Mouse (Mus musculus) forebrain, embryonic 11.5 days (tissue): ENCODE measurements around the gene Spint3. TPM values are rescaled to one million over a fixed set of nuclear protein-coding genes. Genes with fewer than 3 reads are reported as not detected.

Experiments used
- ATAC-seq: fragments of 200-750 bp; cut with Nextera tagmentation; replicated peaks from 2 replicates; pipeline ENCODE4 v1.8.0; 2017; ENCODE audit warnings: moderate TSS enrichment; ENCODE audit not compliant: low FRiP score
- DNase-seq: peaks from one replicate; pipeline ENCODE4 v3.0.0-alpha.2; 2017; ENCODE audit warnings: low spot score
- H3K27ac ChIP-seq: fragments of 300-500 bp; sonication (generic); 2 replicates; pipeline ENCODE4 v1.5.1; 2014; ENCODE audit warnings: low read depth, low read length
- H3K27me3 ChIP-seq: fragments of 300-500 bp; sonication (generic); 2 replicates; pipeline ENCODE4 v1.6.1; 2014; ENCODE audit warnings: mild to moderate bottlenecking, low read length, mixed read lengths; ENCODE audit not compliant: control insufficient read depth, insufficient read depth
- H3K36me3 ChIP-seq: fragments of 300-500 bp; sonication (generic); 2 replicates; pipeline ENCODE4 v1.6.1; 2014; ENCODE audit warnings: mild to moderate bottlenecking, low read length, moderate library complexity, mixed read lengths; ENCODE audit not compliant: control insufficient read depth, insufficient read depth
- H3K4me1 ChIP-seq: fragments of 300-500 bp; sonication (generic); replicated peaks from 2 replicates; pipeline ENCODE4 v1.6.1; 2014; ENCODE audit warnings: low read length, mixed read lengths; ENCODE audit not compliant: control insufficient read depth, insufficient read depth
- H3K4me2 ChIP-seq: fragments of 300-500 bp; sonication (generic); 2 replicates; pipeline ENCODE4 v1.6.1; 2014; ENCODE audit warnings: low read depth, mild to moderate bottlenecking, low read length, moderate library complexity, mixed read lengths; ENCODE audit not compliant: severe bottlenecking
- H3K4me3 ChIP-seq: fragments of 300-500 bp; sonication (generic); 2 replicates; pipeline ENCODE4 v1.5.1; 2014; ENCODE audit warnings: low read depth, low read length
- H3K9ac ChIP-seq: fragments of 300-500 bp; sonication (generic); 2 replicates; pipeline ENCODE4 v1.6.1; 2014; ENCODE audit warnings: low read length
- H3K9me3 ChIP-seq: fragments of 300-500 bp; sonication (generic); 2 replicates; pipeline ENCODE4 v1.6.1; 2016; ENCODE audit warnings: low read length, mixed read lengths; ENCODE audit not compliant: control insufficient read depth
- WGBS: fragments of 180-500 bp; shearing (Covaris S2); extraction: QIAGEN DNeasy Blood & Tissue Kit; methylation state at CpG from one replicate; pipeline ENCODE4 v1.1.7; 2014; 5-methylcytosine and 5-hydroxymethylcytosine counted together
- polyA plus RNA-seq: library from polyadenylated mRNA; unstranded; fragments of >200 nt; fragmentation: Nextera tagmentation; extraction: Ambion mirVana; gene quantifications from 2 replicates; pipeline ENCODE4 v1.2.1, GENCODE M21; 2014

Gene Spint3
- polyA plus RNA-seq, 1 experiment from 2014 or later = not detected

GRCm38 (mm10) chr2:164522280-164522679 is 51.0 kb downstream of the Spint3 start:
- no peak for ATAC-seq
- H3K9me3 ChIP-seq = no peaks in the 10 kb centered on the region
- no peaks in the 10 kb centered on the region for H3K4me1 ChIP-seq
- no peak overlapping the region for H3K4me3 ChIP-seq
- no peaks in the 10 kb centered on the region for H3K36me3 ChIP-seq
- H3K4me2 ChIP-seq = no peak overlapping the region
- 28% methylated on average over 8 of the region's 8 CpGs for WGBS
- DNase-seq = no peak
- no peak overlapping the region for H3K27ac ChIP-seq
- no peak overlapping the region for H3K9ac ChIP-seq
- no peaks in the 10 kb centered on the region for H3K27me3 ChIP-seq

GRCm38 (mm10) chr2:164521841-164522240 is 51.4 kb downstream of the Spint3 start:
- no peak overlapping the region for H3K27ac ChIP-seq
- ATAC-seq = no peak
- H3K27me3 ChIP-seq = no peaks in the 10 kb centered on the region
- no peak overlapping the region for H3K4me3 ChIP-seq
- H3K36me3 ChIP-seq = no peaks in the 10 kb centered on the region
- no peaks in the 10 kb centered on the region for H3K4me1 ChIP-seq
- DNase-seq = no peak
- H3K4me2 ChIP-seq = no peak overlapping the region
- no peak overlapping the region for H3K9ac ChIP-seq
- no peaks in the 10 kb centered on the region for H3K9me3 ChIP-seq
- WGBS = 23% methylated on average over 11 of the region's 11 CpGs

GRCm38 (mm10) chr2:164520782-164521181 is 52.5 kb downstream of the Spint3 start:
- no peaks in the 10 kb centered on the region for H3K36me3 ChIP-seq
- no peak overlapping the region for H3K27ac ChIP-seq
- DNase-seq (peak; percentile 59), ATAC-seq (no peak)
- H3K4me1 ChIP-seq = no peaks in the 10 kb centered on the region
- 12% methylated on average over 3 of the region's 3 CpGs for WGBS
- H3K4me2 ChIP-seq = no peak overlapping the region
- H3K9me3 ChIP-seq = no peaks in the 10 kb centered on the region
- H3K27me3 ChIP-seq = no peaks in the 10 kb centered on the region
- no peak overlapping the region for H3K4me3 ChIP-seq
- no peak overlapping the region; the same call in 1 of the 2 replicates for H3K9ac ChIP-seq

Other genes starting within 250 kb of the Spint3 start
- gene Svs5, start 240.7 kb downstream of the Spint3 start, polyA plus RNA-seq = not detected in 2 replicates
- 0.31 and 0.32 TPM in 2 replicates for gene Slpi, start 184.4 kb downstream of the Spint3 start, polyA plus RNA-seq
- not detected in 2 replicates for gene Rbpjl, start 170.3 kb downstream of the Spint3 start, polyA plus RNA-seq
- not detected in 2 replicates for gene Matn4, start 168.3 kb downstream of the Spint3 start, polyA plus RNA-seq
- 15.3 and 15.9 TPM in 2 replicates for gene Sdc4, start 129.6 kb downstream of the Spint3 start, polyA plus RNA-seq
- 63.4 and 71.2 TPM in 2 replicates for gene Sys1, start 116.5 kb downstream of the Spint3 start, polyA plus RNA-seq
- gene Gm20458, start 112.5 kb downstream of the Spint3 start, polyA plus RNA-seq = 3.2 and 7.3 TPM in 2 replicates
- gene Trp53tg5, start 99.7 kb downstream of the Spint3 start, polyA plus RNA-seq = not detected in 2 replicates
- 3.4 and 3.6 TPM in 2 replicates for gene Dbndd2, start 87.4 kb downstream of the Spint3 start, polyA plus RNA-seq
- 51.3 and 60.3 TPM in 2 replicates for gene Pigt, start 75.9 kb downstream of the Spint3 start, polyA plus RNA-seq
- gene Wfdc2, start 11.0 kb downstream of the Spint3 start, polyA plus RNA-seq = 35.1 and 44.4 TPM in 2 replicates
- gene Wfdc6a, start 12.0 kb upstream of the Spint3 start, polyA plus RNA-seq = not detected in 2 replicates
- gene Eppin, start 20.1 kb upstream of the Spint3 start, polyA plus RNA-seq = not detected in 2 replicates
- gene Wfdc6b, start 40.1 kb upstream of the Spint3 start, polyA plus RNA-seq = not detected in 2 replicates
- gene Wfdc8, start 40.2 kb upstream of the Spint3 start, polyA plus RNA-seq = not detected in 2 replicates
- gene Wfdc16, start 65.3 kb upstream of the Spint3 start, polyA plus RNA-seq = not detected in 2 replicates
- gene Wfdc10, start 82.6 kb upstream of the Spint3 start, polyA plus RNA-seq = not detected in 2 replicates
- gene Wfdc9, start 83.1 kb upstream of the Spint3 start, polyA plus RNA-seq = not detected in 2 replicates
- not detected in 2 replicates for gene Wfdc11, start 100.6 kb upstream of the Spint3 start, polyA plus RNA-seq
- gene Wfdc13, start 111.6 kb upstream of the Spint3 start, polyA plus RNA-seq = not detected in 2 replicates
- not detected in 2 replicates for gene Spint4, start 125.0 kb upstream of the Spint3 start, polyA plus RNA-seq
- not detected in 2 replicates for gene Spint5, start 141.8 kb upstream of the Spint3 start, polyA plus RNA-seq
- 0.71 and 0.91 TPM in 2 replicates for gene Wfdc3, start 172.5 kb upstream of the Spint3 start, polyA plus RNA-seq
- 80.3 and 80.4 TPM in 2 replicates for gene Dnttip1, start 172.5 kb upstream of the Spint3 start, polyA plus RNA-seq
- gene Ube2c, start 196.4 kb upstream of the Spint3 start, polyA plus RNA-seq = 677 and 686 TPM in 2 replicates
- not detected in 2 replicates for gene Tnnc2, start 206.5 kb upstream of the Spint3 start, polyA plus RNA-seq
- gene Snx21, start 212.4 kb upstream of the Spint3 start, polyA plus RNA-seq = 13.1 and 13.2 TPM in 2 replicates
- 14.1 and 15.0 TPM in 2 replicates for gene Acot8, start 231.4 kb upstream of the Spint3 start, polyA plus RNA-seq
- gene Zswim3, start 231.6 kb upstream of the Spint3 start, polyA plus RNA-seq = 10.1 and 10.2 TPM in 2 replicates
- gene Zswim1, start 249.2 kb upstream of the Spint3 start, polyA plus RNA-seq = 26.4 and 29.9 TPM in 2 replicates